Mouse (Mus musculus) kidney, adult 9 months (tissue): ENCODE measurements at regions not wholly inside any gene's neighbourhood (a gene's known extent, or its start where the extent isn't known, plus 50 kb on each side); places are given as distances from the start of the nearest gene placed in this dataset.

Experiments used
- DNase-seq: peaks from one replicate; pipeline ENCODE4 v3.0.0; 2022

- no peak for DNase-seq
Measured at GRCm38 (mm10) chr8:17782650-17783049, 1195.4 kb downstream of the Defb40 start.

GRCm38 (mm10) chr8:17781559-17782283, 1196.3 kb downstream of the Defb40 start:
- no peak for DNase-seq

GRCm38 (mm10) chr8:17775411-17775810, 1202.6 kb downstream of the Defb40 start:
- DNase-seq, result no peak

GRCm38 (mm10) chr8:17773311-17773710, 1204.7 kb downstream of the Defb40 start:
- DNase-seq, result no peak

GRCm38 (mm10) chr8:17767441-17768007, 1210.5 kb downstream of the Defb40 start:
- DNase-seq, result no peak

- DNase-seq, result no peak
Measured at GRCm38 (mm10) chr8:17724672-17725071, 1253.4 kb downstream of the Defb40 start.

- DNase-seq, result no peak
Measured at GRCm38 (mm10) chr8:17709162-17709561, 1268.9 kb downstream of the Defb40 start.

GRCm38 (mm10) chr8:17708409-17708808, 1269.6 kb downstream of the Defb40 start:
- no peak for DNase-seq

GRCm38 (mm10) chr8:17704289-17704688, 1273.8 kb downstream of the Defb40 start:
- no peak for DNase-seq

- peak; percentile 1 for DNase-seq
Measured at GRCm38 (mm10) chr8:17700362-17700761, 1277.7 kb downstream of the Defb40 start.

- DNase-seq, result no peak
Measured at GRCm38 (mm10) chr8:17690074-17690848, 1287.8 kb downstream of the Defb40 start.

- DNase-seq, result no peak
Measured at GRCm38 (mm10) chr8:17689641-17690040, 1288.4 kb downstream of the Defb40 start.

- no peak for DNase-seq
Measured at GRCm38 (mm10) chr8:17687084-17687483, 1291.0 kb downstream of the Defb40 start.

GRCm38 (mm10) chr8:17664371-17665141, 1313.5 kb downstream of the Defb40 start:
- no peak for DNase-seq

GRCm38 (mm10) chr8:17659753-17660361, 1318.2 kb downstream of the Defb40 start:
- no peak for DNase-seq

- peak; percentile 46 for DNase-seq
Measured at GRCm38 (mm10) chr8:17653786-17654185, 1324.3 kb downstream of the Defb40 start.

GRCm38 (mm10) chr8:17647559-17647958, 1330.5 kb downstream of the Defb40 start:
- DNase-seq, result no peak

GRCm38 (mm10) chr8:17621109-17621508, 1356.9 kb downstream of the Defb40 start:
- no peak for DNase-seq

GRCm38 (mm10) chr8:17618846-17619245, 1359.2 kb downstream of the Defb40 start:
- no peak for DNase-seq

- DNase-seq, result no peak
Measured at GRCm38 (mm10) chr8:17618147-17618546, 1359.9 kb downstream of the Defb40 start.

GRCm38 (mm10) chr8:17602861-17603260, 1375.2 kb downstream of the Defb40 start:
- DNase-seq, result no peak

GRCm38 (mm10) chr8:17598736-17599135, 1379.3 kb downstream of the Defb40 start:
- no peak for DNase-seq

- no peak for DNase-seq
Measured at GRCm38 (mm10) chr8:17596559-17596958, 1381.5 kb downstream of the Defb40 start.
